Mouse (Mus musculus): ENCODE measurements around the gene Zfp993. TPM values are rescaled to one million over a fixed set of nuclear protein-coding genes. Genes with fewer than 3 reads are reported as not detected.
"Not testable (repeated sequence)": the region's sequence is repeated elsewhere in the genome, so short reads cannot be mapped to it uniquely, and the experiment has no call there.

The Zfp993 gene
- total RNA-seq (2021) = 1 to 10 TPM; 3.7 to 4.9 TPM
- long read RNA-seq, experiment 1, partial matches to known transcripts = 0 of 1 reads
- long read RNA-seq, experiment 1, other reads (novel, unspliced or antisense) = 1 of 1 reads
- long read RNA-seq, experiment 2, partial matches to known transcripts = 0 of 1 reads
- long read RNA-seq, experiment 2, other reads (novel, unspliced or antisense) = 1 of 1 reads

GRCm38 (mm10) chr4:146610774-146611400, at the start of gene Zfp993:
Gene Zfp993, plus strand, starts transcription at chr4:146610961.
- not testable (repeated sequence) for DNase-seq (ENCODE audit: low spot score in 2 of 2)

GRCm38 (mm10) chr4:146579905-146580873, 30.6 kb upstream of the Zfp993 start:
- DNase-seq (ENCODE audit: low spot score in 2 of 2) = not testable (repeated sequence)

- not testable (repeated sequence) for DNase-seq (ENCODE audit: low spot score in 2 of 2)
Measured at GRCm38 (mm10) chr4:146603578-146604399, 7.0 kb upstream of the Zfp993 start.

- DNase-seq (ENCODE audit: low spot score in 2 of 2) = not testable (repeated sequence)
Measured at GRCm38 (mm10) chr4:146644367-146644766, 33.6 kb downstream of the Zfp993 start.

- not testable (repeated sequence) for DNase-seq (ENCODE audit: low spot score in 2 of 2)
Measured at GRCm38 (mm10) chr4:146649641-146650040, 38.9 kb downstream of the Zfp993 start.

- DNase-seq (ENCODE audit: low spot score in 2 of 2) = not testable (repeated sequence)
Measured at GRCm38 (mm10) chr4:146650115-146650514, 39.4 kb downstream of the Zfp993 start.

GRCm38 (mm10) chr4:146650639-146651038, 39.9 kb downstream of the Zfp993 start:
- DNase-seq (ENCODE audit: low spot score in 2 of 2) = not testable (repeated sequence)

Other genes with a start within 250 kb of the Zfp993 start
- gene Zfp992, start 161.9 kb upstream of the Zfp993 start, total RNA-seq (2021) = 1 to 10 TPM; 4.5 to 5.1 TPM
- gene Zfp981, start 108.9 kb upstream of the Zfp993 start, total RNA-seq (2021) = under 1 TPM; 0.48 to 0.83 TPM

Measured in layer of hippocampus, postnatal 14 days (tissue).